Mouse (Mus musculus) embryonic facial prominence, embryonic 14.5 days (tissue): ENCODE data around the gene Fryl. TPM values are rescaled to one million over a fixed set of nuclear protein-coding genes. Genes with fewer than 3 reads are reported as not detected.

ENCODE experiments used
- ATAC-seq: fragments of 200-750 bp; cut with Nextera tagmentation; 2 replicates; pipeline ENCODE4 v1.8.0; 2017; ENCODE audit warnings: low read depth, moderate number of reproducible peaks, moderate TSS enrichment
- DNase-seq: peaks from one replicate; pipeline ENCODE4 v3.0.0-alpha.2; 2015; ENCODE audit warnings: low spot score
- H3K27ac ChIP-seq: fragments of 300-500 bp; sonication (generic); replicated peaks from 2 replicates; pipeline ENCODE4 v1.5.1; 2014; ENCODE audit warnings: low read depth, mild to moderate bottlenecking, low read length, moderate library complexity
- H3K27me3 ChIP-seq: fragments of 300-500 bp; sonication (generic); replicated peaks from 2 replicates; pipeline ENCODE4 v1.6.1; 2014; ENCODE audit warnings: low read length; ENCODE audit not compliant: control insufficient read depth, insufficient read depth
- H3K36me3 ChIP-seq: fragments of 300-500 bp; sonication (generic); 2 replicates; pipeline ENCODE4 v1.6.1; 2014; ENCODE audit warnings: low read length, mixed read lengths; ENCODE audit not compliant: control insufficient read depth, insufficient read depth
- H3K4me1 ChIP-seq: fragments of 300-500 bp; sonication (generic); 2 replicates; pipeline ENCODE4 v1.6.1; 2014; ENCODE audit warnings: antibody characterized with exemption, low read length; ENCODE audit not compliant: control insufficient read depth, insufficient read depth
- H3K4me2 ChIP-seq: fragments of 300-500 bp; sonication (generic); 2 replicates; pipeline ENCODE4 v1.6.1; 2014; ENCODE audit warnings: low read depth, mild to moderate bottlenecking, low read length, moderate library complexity, mixed read lengths
- H3K4me3 ChIP-seq: fragments of 300-500 bp; sonication (generic); 2 replicates; pipeline ENCODE4 v1.5.1; 2014; ENCODE audit warnings: low read depth, mild to moderate bottlenecking, low read length
- H3K9ac ChIP-seq: fragments of 300-500 bp; sonication (generic); 2 replicates; pipeline ENCODE4 v1.6.1; 2014; ENCODE audit warnings: low read depth, mild to moderate bottlenecking, low read length, moderate library complexity, mixed read lengths
- H3K9me3 ChIP-seq: fragments of 300-500 bp; sonication (generic); 2 replicates; pipeline ENCODE4 v1.6.1; 2016; ENCODE audit warnings: low read length; ENCODE audit not compliant: control insufficient read depth
- WGBS: fragments of 180-500 bp; shearing (Covaris S2); extraction: QIAGEN DNeasy Blood & Tissue Kit; methylation state at CpG from one replicate; pipeline ENCODE4 v1.1.7; 2014; 5-methylcytosine and 5-hydroxymethylcytosine counted together
- polyA plus RNA-seq: library from polyadenylated mRNA; unstranded; fragments of >200 nt; fragmentation: Nextera tagmentation; extraction: Ambion mirVana; gene quantifications from 2 replicates; pipeline ENCODE4 v1.2.1, GENCODE M21; 2014

Gene Fryl
- polyA plus RNA-seq, 1 experiment from 2014 or later = 26.8 TPM

DNA sequence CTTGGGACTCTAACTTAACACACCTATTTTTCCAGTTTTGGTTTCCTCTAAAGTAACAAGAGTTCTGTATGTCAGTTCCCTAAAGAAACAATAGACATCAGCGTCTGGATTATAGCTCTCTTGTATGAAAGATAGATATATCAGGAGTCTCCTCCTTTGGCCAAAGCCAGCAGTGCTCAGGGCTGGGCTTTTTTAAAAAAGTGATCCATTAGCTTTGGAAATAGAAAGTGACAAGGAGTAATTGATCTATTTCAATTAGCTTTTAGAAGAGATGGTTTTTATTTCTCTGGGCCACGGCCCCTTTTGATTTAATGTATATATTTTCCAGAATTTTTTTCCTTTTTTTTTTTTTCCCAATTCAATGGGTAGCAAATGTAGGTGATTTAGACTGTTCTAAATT, 261.5 kb downstream of the Fryl start:
- no peak overlapping the region for H3K4me2 ChIP-seq
- no peak overlapping the region for H3K4me3 ChIP-seq
- no peak for DNase-seq
- H3K9ac ChIP-seq = no peak overlapping the region
- WGBS = 56% methylated on average over 2 of the region's 2 CpGs
- no peak overlapping the region for H3K27ac ChIP-seq
- no peaks in the 10 kb centered on the region for H3K9me3 ChIP-seq
- H3K36me3 ChIP-seq = no peaks in the 10 kb centered on the region
- H3K27me3 ChIP-seq = no peaks in the 10 kb centered on the region
- no peaks in the 10 kb centered on the region for H3K4me1 ChIP-seq
- ATAC-seq = no peak

DNA sequence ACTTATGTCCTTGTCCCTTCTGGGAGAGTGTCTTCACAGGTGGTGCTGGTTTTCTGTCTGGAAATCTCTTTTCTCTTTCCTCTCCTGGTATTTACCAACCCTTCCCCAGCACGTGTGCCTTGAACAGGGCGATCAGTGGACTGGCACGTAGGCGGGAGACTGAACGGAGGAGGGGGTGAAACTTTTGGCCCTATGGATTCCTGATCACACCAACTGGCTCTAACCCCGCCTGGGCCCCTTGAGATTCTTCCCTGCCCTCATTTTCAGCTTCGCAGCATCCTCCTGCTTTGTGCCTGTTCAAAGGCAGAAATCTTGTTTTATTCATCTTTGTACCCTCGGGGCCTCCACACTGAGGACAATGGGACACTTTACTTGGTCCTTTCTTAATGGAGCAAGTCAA, 262.0 kb downstream of the Fryl start:
- ATAC-seq = no peak
- Histone ChIP-seq H3K27ac (no peak overlapping the region), H3K9me3 (no peaks in the 10 kb centered on the region), H3K4me2 (no peak overlapping the region), H3K27me3 (no peaks in the 10 kb centered on the region), H3K4me3 (no peak overlapping the region), H3K36me3 (no peaks in the 10 kb centered on the region), H3K4me1 (no peaks in the 10 kb centered on the region), H3K9ac (no peak overlapping the region)
- no peak for DNase-seq
- WGBS = 45% methylated on average over 8 of the region's 8 CpGs

DNA sequence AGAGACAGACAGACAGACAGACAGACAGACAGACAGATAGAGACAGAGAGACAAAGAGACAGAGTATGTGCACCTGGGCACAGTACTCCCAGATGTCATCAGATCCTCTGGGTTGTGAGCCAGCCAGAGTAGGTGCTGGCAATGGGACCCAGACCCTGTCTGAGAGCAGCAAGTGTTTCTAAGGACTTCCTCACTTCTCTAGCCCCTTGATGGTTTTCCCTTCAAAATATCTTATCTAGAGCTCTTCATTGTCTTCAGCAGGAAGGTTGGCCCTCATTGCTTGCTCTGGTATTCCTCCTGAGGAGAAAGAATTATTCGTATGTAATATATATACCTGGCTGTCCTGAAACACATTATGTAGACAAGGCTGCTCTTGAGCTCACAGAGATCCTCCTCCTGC, 263.9 kb downstream of the Fryl start:
- H3K4me1 ChIP-seq = no peaks in the 10 kb centered on the region
- H3K9me3 ChIP-seq = no peaks in the 10 kb centered on the region
- H3K36me3 ChIP-seq = no peaks in the 10 kb centered on the region
- H3K27ac ChIP-seq = no peak overlapping the region
- no peak for ATAC-seq
- 88% methylated on average over 1 of the region's 1 CpGs for WGBS
- no peaks in the 10 kb centered on the region for H3K27me3 ChIP-seq
- no peak overlapping the region for H3K4me3 ChIP-seq
- no peak overlapping the region for H3K9ac ChIP-seq
- DNase-seq = no peak
- H3K4me2 ChIP-seq = no peak overlapping the region

DNA sequence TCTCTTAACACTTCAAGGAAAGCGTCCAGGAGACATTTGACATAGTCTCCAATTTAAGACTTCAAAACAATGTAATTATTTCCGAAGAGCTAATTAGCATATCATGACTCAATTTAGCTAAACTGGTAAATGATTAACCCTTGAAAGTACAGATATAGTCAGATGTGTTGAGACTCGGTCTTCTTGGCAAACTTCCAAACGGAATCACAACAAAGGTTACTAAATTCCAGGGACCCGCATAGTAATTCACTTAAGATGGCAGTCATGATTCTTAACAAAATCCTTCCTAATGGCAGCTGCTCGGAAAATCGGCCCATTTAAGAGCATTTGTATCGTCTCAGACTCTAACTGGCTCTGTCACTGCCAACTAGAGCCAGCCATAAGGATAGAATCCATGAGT, 266.7 kb downstream of the Fryl start:
- 53% methylated on average over 8 of the region's 8 CpGs for WGBS
- no peak overlapping the region for H3K9ac ChIP-seq
- H3K4me3 ChIP-seq = no peak overlapping the region
- H3K9me3 ChIP-seq = no peaks in the 10 kb centered on the region
- H3K4me2 ChIP-seq = no peak overlapping the region
- no peaks in the 10 kb centered on the region for H3K4me1 ChIP-seq
- no peak for ATAC-seq
- no peaks in the 10 kb centered on the region for H3K36me3 ChIP-seq
- no peak overlapping the region for H3K27ac ChIP-seq
- no peak for DNase-seq
- H3K27me3 ChIP-seq = no peaks in the 10 kb centered on the region

DNA sequence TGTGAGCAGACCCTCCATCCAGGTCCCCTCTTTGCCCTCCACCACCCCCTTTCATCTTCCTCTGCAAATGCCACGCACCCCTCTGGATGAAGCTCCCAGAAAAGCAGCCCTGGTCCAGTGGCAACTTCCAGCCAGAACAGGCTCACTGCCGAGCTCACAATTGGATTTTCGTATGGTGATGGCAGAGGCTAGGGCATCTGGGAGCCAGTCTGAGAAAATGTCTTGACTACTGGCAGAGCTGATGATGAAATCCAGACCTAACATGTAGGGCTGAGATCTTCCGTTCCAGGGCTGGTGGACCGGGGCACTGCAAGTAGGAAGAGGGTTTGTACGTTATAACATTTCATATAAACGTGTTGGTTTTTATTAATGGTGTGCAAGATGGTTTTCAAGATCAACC, 268.6 kb downstream of the Fryl start:
- Histone ChIP-seq H3K27me3 (no peaks in the 10 kb centered on the region), H3K4me1 (no peaks in the 10 kb centered on the region), H3K4me3 (no peak overlapping the region), H3K4me2 (no peak overlapping the region), H3K27ac (no peak overlapping the region), H3K9me3 (no peaks in the 10 kb centered on the region), H3K36me3 (no peaks in the 10 kb centered on the region), H3K9ac (no peak overlapping the region)
- WGBS = 79% methylated on average over 7 of the region's 7 CpGs
- no peak for DNase-seq
- no peak for ATAC-seq

DNA sequence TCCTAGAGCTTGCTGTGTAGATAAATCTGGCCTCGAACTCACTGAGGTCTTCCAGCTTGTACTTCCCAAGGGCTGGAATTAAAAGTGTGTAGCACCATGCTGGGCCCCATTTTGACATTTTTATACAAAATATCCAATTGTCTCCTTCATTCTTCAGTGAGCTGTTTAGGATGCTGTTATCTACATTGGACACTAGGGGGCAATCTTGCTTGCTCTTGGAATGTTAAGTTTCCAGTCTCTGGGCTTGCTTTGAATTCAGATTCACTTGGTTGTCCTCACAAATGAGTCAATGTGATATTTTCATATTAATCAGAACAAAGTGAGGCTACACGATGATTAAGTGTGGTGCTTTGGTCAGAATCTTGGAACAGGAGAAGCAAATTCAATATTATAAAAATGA, 272.3 kb downstream of the Fryl start:
- H3K9ac ChIP-seq = no peak overlapping the region
- DNase-seq = peak; percentile 83
- H3K4me2 ChIP-seq = no peak overlapping the region
- no peaks in the 10 kb centered on the region for H3K27me3 ChIP-seq
- H3K27ac ChIP-seq = no peak overlapping the region
- H3K4me3 ChIP-seq = no peak overlapping the region
- H3K4me1 ChIP-seq = no peaks in the 10 kb centered on the region
- H3K36me3 ChIP-seq = peaks cover 13% of the 10 kb centered on the region
- H3K9me3 ChIP-seq = no peaks in the 10 kb centered on the region
- 3% methylated on average over 2 of the region's 2 CpGs for WGBS
- no peak for ATAC-seq

DNA sequence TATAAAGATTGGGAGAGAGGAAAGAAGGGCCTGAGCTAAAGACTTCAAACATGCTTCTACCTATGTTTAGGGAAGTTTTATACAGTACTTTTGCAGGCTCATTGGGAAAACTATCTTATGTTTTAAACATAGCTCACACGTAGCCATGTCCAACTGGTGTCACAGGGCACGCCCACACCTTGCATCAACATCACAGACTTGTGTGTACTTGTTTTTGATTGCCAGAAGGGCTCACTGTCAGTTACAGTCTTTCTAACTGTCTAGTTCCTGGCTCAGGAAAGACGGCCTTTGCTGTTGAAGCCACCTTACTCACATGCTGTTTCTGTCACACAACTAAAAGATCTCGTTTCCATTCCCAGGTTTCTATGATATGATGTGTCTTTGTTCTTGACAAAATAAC, 279.9 kb downstream of the Fryl start:
- ATAC-seq (no peak), DNase-seq (no peak)
- Histone ChIP-seq H3K27me3 (no peaks in the 10 kb centered on the region), H3K9ac (no peak overlapping the region), H3K4me1 (no peaks in the 10 kb centered on the region), H3K4me3 (no peak overlapping the region), H3K36me3 (peaks cover 62% of the 10 kb centered on the region), H3K27ac (no peak overlapping the region), H3K9me3 (no peaks in the 10 kb centered on the region), H3K4me2 (no peak overlapping the region)
- 74% methylated on average over 4 of the region's 4 CpGs for WGBS

DNA sequence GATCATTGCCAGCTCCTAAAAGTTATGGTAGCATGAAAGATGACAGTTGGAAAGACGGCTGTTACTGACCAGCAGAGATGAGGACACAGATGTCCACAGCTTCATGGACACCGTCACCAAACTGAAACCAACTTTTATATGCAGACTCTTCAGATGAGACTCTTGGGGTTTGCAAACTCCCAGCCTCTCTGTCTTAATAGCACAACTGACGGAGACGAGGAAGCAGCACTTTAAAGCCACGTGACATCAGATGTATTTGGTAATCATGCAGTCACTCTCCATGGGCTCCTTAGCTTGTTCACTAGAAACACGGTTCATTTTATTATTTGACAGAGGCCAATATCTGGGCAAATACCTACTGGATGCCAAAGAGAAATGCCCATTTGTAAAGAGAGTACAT, 280.4 kb downstream of the Fryl start:
- Histone ChIP-seq H3K4me2 (no peak overlapping the region), H3K4me1 (no peaks in the 10 kb centered on the region), H3K36me3 (peaks cover 67% of the 10 kb centered on the region), H3K9ac (no peak overlapping the region), H3K27ac (no peak overlapping the region), H3K27me3 (no peaks in the 10 kb centered on the region), H3K9me3 (no peaks in the 10 kb centered on the region), H3K4me3 (no peak overlapping the region)
- WGBS = 87% methylated on average over 6 of the region's 6 CpGs
- ATAC-seq (no peak), DNase-seq (no peak)

DNA sequence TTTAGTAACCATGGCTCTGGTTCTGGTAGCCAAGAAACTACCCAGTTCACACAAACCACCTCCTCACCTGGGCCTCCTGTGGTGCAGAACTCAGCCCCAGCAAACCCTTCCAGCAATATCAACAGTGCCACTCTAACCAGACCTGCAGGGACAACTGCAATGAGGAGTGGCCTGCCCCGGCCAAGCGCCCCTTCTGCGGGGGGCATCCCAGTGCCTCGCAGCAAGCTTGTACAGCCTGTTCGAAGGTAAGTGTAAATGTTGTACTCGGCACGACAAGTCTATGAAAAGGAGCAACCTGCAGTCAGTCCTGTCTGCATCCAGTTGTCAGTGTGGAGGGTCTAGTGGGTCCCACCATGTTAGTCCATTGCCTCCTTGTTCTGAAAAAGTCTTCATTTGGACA, 281.8 kb downstream of the Fryl start, which contains the start of gene Gm10135:
Gm10135 (minus strand) TSS at position 101 of the 400 bp plus-strand sequence.
- Histone ChIP-seq H3K36me3 (peaks cover 59% of the 10 kb centered on the region), H3K27me3 (no peaks in the 10 kb centered on the region), H3K4me1 (no peaks in the 10 kb centered on the region), H3K9me3 (no peaks in the 10 kb centered on the region), H3K4me3 (no peak within 1 kb of the TSS), H3K9ac (no peak within 1 kb of the TSS), H3K4me2 (no peak within 1 kb of the TSS), H3K27ac (no peak within 1 kb of the TSS)
- DNase-seq = no peak
- ATAC-seq = no peak
- WGBS = over 99% methylated on average over 7 of the region's 7 CpGs
